Mouse (Mus musculus): ENCODE data around the gene Fcrl1. TPM values are rescaled to one million over a fixed set of nuclear protein-coding genes. Genes with fewer than 3 reads are reported as not detected.
"Not testable (repeated sequence)": the region's sequence is repeated elsewhere in the genome, so short reads cannot be mapped to it uniquely, and the experiment has no call there.

Gene Fcrl1
- total RNA-seq (2017): 148 and 155 TPM in 2 replicates

GRCm38 (mm10) chr3:87376195-87377165 is at the start of gene Fcrl1:
Gene Fcrl1 (plus strand): TSS chr3:87376387.
- ATAC-seq (ENCODE audit: extremely low read depth, insufficient number of reproducible peaks, low FRiP score, poor library complexity, severe bottlenecking): peak; percentile 82

GRCm38 (mm10) chr3:87337899-87338298 is 38.3 kb upstream of the Fcrl1 start:
- ATAC-seq (ENCODE audit: extremely low read depth, insufficient number of reproducible peaks, low FRiP score, poor library complexity, severe bottlenecking): no peak

GRCm38 (mm10) chr3:87350992-87351391 is 25.2 kb upstream of the Fcrl1 start:
- ATAC-seq (ENCODE audit: extremely low read depth, insufficient number of reproducible peaks, low FRiP score, poor library complexity, severe bottlenecking): not testable (repeated sequence)

GRCm38 (mm10) chr3:87357581-87357980 is 18.6 kb upstream of the Fcrl1 start, which contains the start of gene Cd5l:
Gene Cd5l (plus strand): TSS chr3:87357881.
- ATAC-seq (ENCODE audit: extremely low read depth, insufficient number of reproducible peaks, low FRiP score, poor library complexity, severe bottlenecking): no peak

- no peak for ATAC-seq (ENCODE audit: extremely low read depth, insufficient number of reproducible peaks, low FRiP score, poor library complexity, severe bottlenecking)
Measured at GRCm38 (mm10) chr3:87359215-87359614, 17.0 kb upstream of the Fcrl1 start.

- ATAC-seq (ENCODE audit: extremely low read depth, insufficient number of reproducible peaks, low FRiP score, poor library complexity, severe bottlenecking): peak; percentile 68; the same call in 1 of the 2 replicates
Measured at GRCm38 (mm10) chr3:87360466-87360865, 15.7 kb upstream of the Fcrl1 start.

GRCm38 (mm10) chr3:87365691-87366090 is 10.5 kb upstream of the Fcrl1 start:
- no peak for ATAC-seq (ENCODE audit: extremely low read depth, insufficient number of reproducible peaks, low FRiP score, poor library complexity, severe bottlenecking)

- no peak for ATAC-seq (ENCODE audit: extremely low read depth, insufficient number of reproducible peaks, low FRiP score, poor library complexity, severe bottlenecking)
Measured at GRCm38 (mm10) chr3:87367511-87367910, 8.7 kb upstream of the Fcrl1 start.

- 0 out of 2 replicates have a peak, but pooled peaks have one; percentile 23 for ATAC-seq (ENCODE audit: extremely low read depth, insufficient number of reproducible peaks, low FRiP score, poor library complexity, severe bottlenecking)
Measured at GRCm38 (mm10) chr3:87369181-87369580, 7.0 kb upstream of the Fcrl1 start.

- no peak for ATAC-seq (ENCODE audit: extremely low read depth, insufficient number of reproducible peaks, low FRiP score, poor library complexity, severe bottlenecking)
Measured at GRCm38 (mm10) chr3:87377228-87377627, 1.0 kb downstream of the Fcrl1 start.

- no peak for ATAC-seq (ENCODE audit: extremely low read depth, insufficient number of reproducible peaks, low FRiP score, poor library complexity, severe bottlenecking)
Measured at GRCm38 (mm10) chr3:87377719-87378118, 1.5 kb downstream of the Fcrl1 start.

GRCm38 (mm10) chr3:87379641-87380315 is 3.6 kb downstream of the Fcrl1 start:
- not testable (repeated sequence) for ATAC-seq (ENCODE audit: extremely low read depth, insufficient number of reproducible peaks, low FRiP score, poor library complexity, severe bottlenecking)

- no peak for ATAC-seq (ENCODE audit: extremely low read depth, insufficient number of reproducible peaks, low FRiP score, poor library complexity, severe bottlenecking)
Measured at GRCm38 (mm10) chr3:87381806-87382712, 5.9 kb downstream of the Fcrl1 start.

GRCm38 (mm10) chr3:87383308-87383707 is 7.1 kb downstream of the Fcrl1 start:
- no peak for ATAC-seq (ENCODE audit: extremely low read depth, insufficient number of reproducible peaks, low FRiP score, poor library complexity, severe bottlenecking)

- ATAC-seq (ENCODE audit: extremely low read depth, insufficient number of reproducible peaks, low FRiP score, poor library complexity, severe bottlenecking): no peak
Measured at GRCm38 (mm10) chr3:87385105-87385504, 8.9 kb downstream of the Fcrl1 start.

GRCm38 (mm10) chr3:87390935-87391334 is 14.7 kb downstream of the Fcrl1 start:
- ATAC-seq (ENCODE audit: extremely low read depth, insufficient number of reproducible peaks, low FRiP score, poor library complexity, severe bottlenecking): no peak

GRCm38 (mm10) chr3:87398809-87399208 is 22.6 kb downstream of the Fcrl1 start:
- ATAC-seq (ENCODE audit: extremely low read depth, insufficient number of reproducible peaks, low FRiP score, poor library complexity, severe bottlenecking): no peak

- ATAC-seq (ENCODE audit: extremely low read depth, insufficient number of reproducible peaks, low FRiP score, poor library complexity, severe bottlenecking): peak; percentile 21; the same call in 1 of the 2 replicates
Measured at GRCm38 (mm10) chr3:87399906-87400305, 23.7 kb downstream of the Fcrl1 start.

GRCm38 (mm10) chr3:87401321-87401720 is 25.1 kb downstream of the Fcrl1 start:
- ATAC-seq (ENCODE audit: extremely low read depth, insufficient number of reproducible peaks, low FRiP score, poor library complexity, severe bottlenecking): peak; percentile 86
